Mouse (Mus musculus) MEL-GATA-1-ER (cell line): ENCODE measurements around the gene Atoh8.

ENCODE experiments used
- DNase-seq: peaks from one replicate; pipeline ENCODE4 v3.0.0-alpha.2; 2012; ENCODE audit warnings: low read depth; ENCODE audit errors: extremely low read depth

Gene Atoh8

GRCm38 (mm10) chr6:72235098-72235806 is at the start of gene Atoh8:
Atoh8 (minus strand) TSS chr6:72235577.
- no peak for DNase-seq

- no peak for DNase-seq
Measured at GRCm38 (mm10) chr6:72283914-72284313, 48.5 kb upstream of the Atoh8 start.

GRCm38 (mm10) chr6:72280410-72280998 is 45.1 kb upstream of the Atoh8 start:
- no peak for DNase-seq

GRCm38 (mm10) chr6:72279505-72279904 is 44.1 kb upstream of the Atoh8 start:
- peak; percentile 75 for DNase-seq

- DNase-seq = peak; percentile 24
Measured at GRCm38 (mm10) chr6:72278835-72279234, 43.5 kb upstream of the Atoh8 start.

- DNase-seq = peak; percentile 38
Measured at GRCm38 (mm10) chr6:72277508-72278166, 42.3 kb upstream of the Atoh8 start.

GRCm38 (mm10) chr6:72276972-72277441 is 41.6 kb upstream of the Atoh8 start:
- DNase-seq = no peak

GRCm38 (mm10) chr6:72276141-72276540 is 40.8 kb upstream of the Atoh8 start:
- no peak for DNase-seq

GRCm38 (mm10) chr6:72275527-72275926 is 40.1 kb upstream of the Atoh8 start:
- no peak for DNase-seq

- no peak for DNase-seq
Measured at GRCm38 (mm10) chr6:72273153-72273552, 37.8 kb upstream of the Atoh8 start.

GRCm38 (mm10) chr6:72272161-72272696 is 36.9 kb upstream of the Atoh8 start:
- no peak for DNase-seq

GRCm38 (mm10) chr6:72270952-72271519 is 35.7 kb upstream of the Atoh8 start:
- DNase-seq = no peak

- DNase-seq = no peak
Measured at GRCm38 (mm10) chr6:72270258-72270657, 34.9 kb upstream of the Atoh8 start.

- no peak for DNase-seq
Measured at GRCm38 (mm10) chr6:72268149-72268847, 32.9 kb upstream of the Atoh8 start.

- no peak for DNase-seq
Measured at GRCm38 (mm10) chr6:72265664-72266063, 30.3 kb upstream of the Atoh8 start.

- DNase-seq = no peak
Measured at GRCm38 (mm10) chr6:72263679-72264265, 28.4 kb upstream of the Atoh8 start.

- DNase-seq = no peak
Measured at GRCm38 (mm10) chr6:72261683-72262320, 26.4 kb upstream of the Atoh8 start.

GRCm38 (mm10) chr6:72260981-72261682 is 25.8 kb upstream of the Atoh8 start:
- DNase-seq = peak; percentile 43

- DNase-seq = no peak
Measured at GRCm38 (mm10) chr6:72259474-72259873, 24.1 kb upstream of the Atoh8 start.

- no peak for DNase-seq
Measured at GRCm38 (mm10) chr6:72255294-72255693, 19.9 kb upstream of the Atoh8 start.
